Comparison of ENCODE assay signal across 9 mouse cellular contexts in genomic region chr11:81153161-81153840, GRCm38 (mm10).
A peak's percentile ranks its signal among the peaks of the same experiment; 100 is the strongest.
DNase-seq lines count a peak whose midpoint lies in the region; ATAC-seq and TF ChIP-seq lines count a peak whose summit lies in the region.
"Had no signal": no experiment of that assay in that cellular context is flagged by ENCODE, and none has a peak within 500 bp of the region (broad histone marks: within the 10 kb centered on the region; RNA-seq: fewer than 3 reads in every experiment).

No protein-coding gene starts in this region.

- DNase-seq in lung, postnatal 0 days (ENCODE audit: low spot score), result peak; percentile 40
- no peak for DNase-seq in lung, postnatal 36 days
- peak; percentile 68 to 81 for DNase-seq in kidney, postnatal 4 days
- no peak for DNase-seq in liver, embryonic 14.5 days (ENCODE audit: low read depth in 3 of 3, low spot score in 3 of 3)
- peak; percentile 74 for DNase-seq in right cerebral cortex, postnatal 14 days
- DNase-seq in thymus, postnatal 10 days (ENCODE audit: low spot score in 2 of 2), result no peak

- ATAC-seq in lung, postnatal 0 days, result peak; percentile 35
- ATAC-seq in heart, embryonic 11.5 days (replicated peaks; ENCODE audit: insufficient number of reproducible peaks, low FRiP score, low TSS enrichment), result no peak; the same call in 1 of the 2 replicates
- no peak for ATAC-seq in liver, embryonic 14.5 days (ENCODE audit: insufficient read depth)

- H3K27ac ChIP-seq in lung, postnatal 0 days (ENCODE audit: low read length), result no peak overlapping the region
- peak overlapping the region; percentile 76 for H3K27ac ChIP-seq in cortical plate, adult 2 months (ENCODE audit: insufficient read depth, low read length)
- H3K27ac ChIP-seq in heart, embryonic 11.5 days (ENCODE audit: low read depth, low read length), result no peak overlapping the region
- no peak overlapping the region for H3K27ac ChIP-seq in liver, embryonic 14.5 days
- H3K27ac ChIP-seq: macrophage had no signal

- no peaks in the 10 kb centered on the region; the same call in 1 of the 2 replicates for H3K4me1 ChIP-seq in lung, postnatal 0 days (ENCODE audit: insufficient read depth, low read depth, low read length)
- peaks cover 6% of the 10 kb centered on the region for H3K4me1 ChIP-seq in cortical plate, adult 2 months (ENCODE audit: control insufficient read depth, insufficient read depth, low read length)
- 0 out of 2 replicates have a peak, but pooled peaks cover 10% of the 10 kb centered on the region for H3K4me1 ChIP-seq in heart, embryonic 11.5 days (ENCODE audit: control insufficient read depth, insufficient read depth, low read length)
- no peaks in the 10 kb centered on the region for H3K4me1 ChIP-seq in liver, embryonic 14.5 days (replicated peaks; ENCODE audit: control insufficient read depth in 2 of 2, insufficient read depth in 2 of 2, low read length in 1 of 2)

- no peaks in the 10 kb centered on the region for H3K36me3 ChIP-seq in lung, postnatal 0 days (ENCODE audit: insufficient read depth, low read length)
- H3K36me3 ChIP-seq in heart, embryonic 11.5 days (ENCODE audit: control insufficient read depth, insufficient read depth, low read length), result no peaks in the 10 kb centered on the region
- no peaks in the 10 kb centered on the region for H3K36me3 ChIP-seq in liver, embryonic 14.5 days (replicated peaks; ENCODE audit: control insufficient read depth, insufficient read depth, low read depth)

- no peaks in the 10 kb centered on the region for H3K9me3 ChIP-seq in lung, postnatal 0 days (ENCODE audit: low read length)
- H3K9me3 ChIP-seq in heart, embryonic 11.5 days (replicated peaks; ENCODE audit: control insufficient read depth, low read length), result no peaks in the 10 kb centered on the region
- no peaks in the 10 kb centered on the region for H3K9me3 ChIP-seq in liver, embryonic 14.5 days (ENCODE audit: control insufficient read depth, low read length)

- H3K27me3 ChIP-seq in lung, postnatal 0 days (replicated peaks; ENCODE audit: insufficient read depth, low read length), result peaks cover 41% of the 10 kb centered on the region
- H3K27me3 ChIP-seq in heart, embryonic 11.5 days (ENCODE audit: control insufficient read depth, insufficient read depth, low read length), result peaks cover 60% of the 10 kb centered on the region
- peaks cover 38% of the 10 kb centered on the region for H3K27me3 ChIP-seq in liver, embryonic 14.5 days (ENCODE audit: control insufficient read depth, insufficient read depth, low read length)

- TF ChIP-seq CTCF in lung, postnatal 0 days (IDR thresholded peaks at IDR 0.05), result 0 out of 2 replicates have a peak, but pooled peaks have one; percentile 9
- no peak for TF ChIP-seq CTCF in cortical plate, adult 2 months (IDR thresholded peaks at IDR 0.05; ENCODE audit: extremely low read depth, insufficient read depth, low read length)
- TF ChIP-seq CTCF in liver, embryonic 14.5 days (IDR thresholded peaks at IDR 0.05; ENCODE audit: low read depth), result no peak

- TF ChIP-seq EP300 in lung, postnatal 0 days (IDR thresholded peaks at IDR 0.05), result no peak
- no peak for TF ChIP-seq EP300 in liver, embryonic 14.5 days (IDR thresholded peaks at IDR 0.05; ENCODE audit: low read depth)

- H3K4me2 ChIP-seq in lung, postnatal 0 days (replicated peaks; ENCODE audit: low read depth, low read length), result peak overlapping the region; percentile 67
- peak overlapping the region; percentile 97 for H3K4me2 ChIP-seq in heart, embryonic 11.5 days
- peak overlapping the region; percentile 42 for H3K4me2 ChIP-seq in liver, embryonic 14.5 days (ENCODE audit: low read depth)

- under 1% methylated on average over 39 of the region's 57 CpGs for WGBS in lung, postnatal 0 days
- under 1% methylated on average over 57 of the region's 57 CpGs for WGBS in heart, embryonic 11.5 days (ENCODE audit: insufficient replicate concordance)
- 1% methylated on average over 54 of the region's 57 CpGs for WGBS in liver, embryonic 14.5 days (ENCODE audit: insufficient replicate concordance)

- TF ChIP-seq POLR2A in cortical plate, adult 2 months (IDR thresholded peaks at IDR 0.05; ENCODE audit: extremely low read depth, insufficient read depth, low read length), result 0 out of 2 replicates have a peak, but pooled peaks have one; percentile 2

- H3K9ac ChIP-seq in lung, postnatal 0 days (replicated peaks; ENCODE audit: low read depth), result no peak overlapping the region
- no peak overlapping the region for H3K9ac ChIP-seq in heart, embryonic 11.5 days (ENCODE audit: low read depth, low read length)
- H3K9ac ChIP-seq in liver, embryonic 14.5 days (replicated peaks), result no peak overlapping the region

- peak overlapping the region; percentile 33 for H3K4me3 ChIP-seq in lung, postnatal 0 days (ENCODE audit: low read depth, low read length)
- H3K4me3 ChIP-seq in cortical plate, adult 2 months (ENCODE audit: insufficient read depth, low read length), result peak overlapping the region; percentile 76
- H3K4me3 ChIP-seq in heart, embryonic 11.5 days (ENCODE audit: low read depth, low read length), result peak overlapping the region; percentile 59
- no peak overlapping the region for H3K4me3 ChIP-seq in liver, embryonic 14.5 days (ENCODE audit: insufficient read depth in 1 of 2, low read depth in 2 of 2, low read length in 2 of 2)

Comparison
In these comparisons a context has a peak if more than half of its experiments do, and no peak if none do; other contexts are left out.
1. DNase-seq: peak in lung, postnatal 0 days (single experiment), kidney, postnatal 4 days (2 of 2) and right cerebral cortex, postnatal 14 days (single experiment); none in lung, postnatal 36 days (single experiment), liver, embryonic 14.5 days (0 of 3) and thymus, postnatal 10 days (0 of 2).
2. H3K4me2 ChIP-seq: peak in every context shown above with its lines; median percentile 97 in heart, embryonic 11.5 days; 67 in lung, postnatal 0 days; 42 in liver, embryonic 14.5 days.
3. H3K4me3 ChIP-seq: peak in lung, postnatal 0 days (single experiment), cortical plate, adult 2 months (single experiment) and heart, embryonic 11.5 days (single experiment); none in liver, embryonic 14.5 days (0 of 2).